In the genomic region with DNA sequence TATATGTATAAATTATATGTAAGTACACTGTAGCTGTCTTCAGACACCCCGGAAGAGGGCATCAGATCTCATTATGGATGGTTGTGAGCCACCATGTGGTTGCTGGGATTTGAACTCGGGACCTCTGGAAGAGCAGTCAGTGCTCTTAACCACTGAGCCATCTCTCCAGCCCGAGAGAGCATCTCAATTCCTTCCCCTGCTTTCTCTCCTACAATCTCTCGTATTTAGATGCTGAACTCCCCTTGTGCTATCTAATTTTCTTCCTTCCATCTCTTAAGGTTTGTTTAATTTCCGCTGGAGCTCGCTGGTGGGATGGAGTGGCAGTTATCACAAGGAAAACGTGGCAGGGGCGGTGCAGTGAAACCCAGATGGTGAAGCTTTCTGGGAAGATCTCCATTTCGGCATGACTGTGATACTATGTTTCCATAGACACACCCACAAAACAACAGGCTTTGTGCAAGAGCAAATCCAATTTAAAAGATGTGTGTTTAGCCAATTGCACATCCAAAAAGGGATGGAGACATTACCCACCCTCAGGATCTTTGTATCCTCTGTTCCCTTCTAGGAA, we compare ENCODE assay signal across 22 mouse cellular contexts. TPM values are rescaled to one million over a fixed set of nuclear protein-coding genes. Genes with fewer than 3 reads are reported as not detected.
DNase-seq lines count a peak whose midpoint lies in the region; ATAC-seq and TF ChIP-seq lines count a peak whose summit lies in the region.
"Had no signal": no experiment of that assay in that cellular context is flagged by ENCODE, and none has a peak within 500 bp of the region (broad histone marks: within the 10 kb centered on the region; RNA-seq: fewer than 3 reads in every experiment).

No protein-coding gene starts in this region.

- H3K36me3 ChIP-seq in testis, adult 2 months (ENCODE audit: control insufficient read depth, insufficient read depth, low read length): no peaks in the 10 kb centered on the region
- H3K36me3 ChIP-seq: heart, embryonic 13.5 days; limb, embryonic 15.5 days had no signal

- H3K27me3 ChIP-seq in testis, adult 2 months (ENCODE audit: control insufficient read depth, insufficient read depth, low read length): no peaks in the 10 kb centered on the region
- H3K27me3 ChIP-seq: heart, embryonic 13.5 days; limb, embryonic 15.5 days had no signal

- H3K27ac ChIP-seq in testis, adult 2 months (ENCODE audit: control insufficient read depth, insufficient read depth, low read depth, low read length): peak overlapping the region; percentile 46
- H3K27ac ChIP-seq: heart, embryonic 13.5 days; left cerebral cortex, adult 2 months; limb, embryonic 15.5 days had no signal

- no peak overlapping the region for H3K4me3 ChIP-seq in testis, adult 2 months (ENCODE audit: control insufficient read depth, low read depth, low read length)
- H3K4me3 ChIP-seq: heart, embryonic 13.5 days; left cerebral cortex, adult 2 months; limb, embryonic 15.5 days had no signal

- ATAC-seq in megakaryocyte progenitor cell, adult 5-6 weeks (replicated peaks; ENCODE audit: poor library complexity): no peak
- ATAC-seq: forebrain, embryonic 16.5 days; midbrain, embryonic 16.5 days had no signal

- no peak for TF ChIP-seq POLR2A in testis, adult 2 months (IDR thresholded peaks at IDR 0.05; ENCODE audit: control insufficient read depth, low read depth, low read length)

- peaks cover 2% of the 10 kb centered on the region; the same call in 1 of the 2 replicates for H3K4me1 ChIP-seq in testis, adult 2 months (ENCODE audit: control insufficient read depth, insufficient read depth, low read length)
- H3K4me1 ChIP-seq: heart, embryonic 13.5 days; limb, embryonic 15.5 days had no signal

- peak; percentile 28 to 71 for DNase-seq in frontal cortex, adult 2 months (ENCODE audit: extremely low spot score in 1 of 2, low spot score in 1 of 2)
- no peak for DNase-seq in frontal cortex, postnatal 25 days (ENCODE audit: low spot score in 2 of 2)
- no peak for DNase-seq in testis, postnatal 10 days (ENCODE audit: low spot score)
- DNase-seq in layer of hippocampus, postnatal 36 days: peak; percentile 47 to 50
- peak; percentile 71 for DNase-seq in telencephalon, adult 2 months (ENCODE audit: low read depth, low spot score)
- no peak for DNase-seq in spleen, postnatal 4 days (ENCODE audit: low spot score in 2 of 2)
- DNase-seq: adrenal gland, postnatal 14 days; cerebellum, adult 9-11 months; kidney, adult 9 months; lung, embryonic 14.5 days; spleen, adult 18-20 months had no signal

- TF ChIP-seq CTCF in testis, adult 2 months (IDR thresholded peaks at IDR 0.05; ENCODE audit: control insufficient read depth, insufficient read depth, insufficient replicate concordance, low read depth, low read length): no peak

RNA-seq across cellular contexts. Expression of gene Bcl2l10, which starts 9.6 kb away (rescaled TPM):
- polyA plus RNA-seq in frontal cortex, adult 2 months (2012; rRNA removed): 0.06 TPM in 1 of 2 replicates, not detected in the other
- 0.08 TPM in 1 of 2 replicates, not detected in the other for polyA plus RNA-seq in testis, adult 2 months (2012; rRNA removed)
- total RNA-seq in layer of hippocampus, postnatal 36 days (2021): under 1 TPM in 1 of 2 experiments, not detected in 1; 0.27 TPM
- total RNA-seq in megakaryocyte progenitor cell, adult 5-6 weeks (2015): not detected in 2 replicates
- not detected in 2 replicates for total RNA-seq in megakaryocyte progenitor cell, adult 5-6 weeks (2017)
- total RNA-seq: adrenal gland, postnatal 14 days; gastrocnemius, postnatal 4 days; hematopoietic stem cell, adult 5-6 weeks; left cerebral cortex, adult 2 months had no signal
- polyA plus RNA-seq: forebrain, embryonic 16.5 days; heart, embryonic 13.5 days; limb, embryonic 15.5 days; lung, embryonic 14.5 days; midbrain, embryonic 16.5 days; neural tube, embryonic 11.5 days; stomach, embryonic 16.5 days had no signal

RNA-seq across cellular contexts. Expression of gene Gnb5, which starts 51.1 kb away (rescaled TPM):
- 170 and 173 TPM in 2 replicates for polyA plus RNA-seq in frontal cortex, adult 2 months (2012; rRNA removed)
- polyA plus RNA-seq in testis, adult 2 months (2012; rRNA removed): 3.7 and 4.0 TPM in 2 replicates
- total RNA-seq in layer of hippocampus, postnatal 36 days (2021): 100 to 1,000 TPM; 115 to 128 TPM
- 0.51 and 0.67 TPM in 2 replicates for total RNA-seq in megakaryocyte progenitor cell, adult 5-6 weeks (2015)
- 1.00 and 2.1 TPM in 2 replicates for total RNA-seq in megakaryocyte progenitor cell, adult 5-6 weeks (2017)

RNA-seq across cellular contexts. Expression of gene Mapk6, which starts 52.6 kb away (rescaled TPM):
- 32.2 and 34.6 TPM in 2 replicates for polyA plus RNA-seq in frontal cortex, adult 2 months (2012; rRNA removed)
- 204 and 209 TPM in 2 replicates for polyA plus RNA-seq in testis, adult 2 months (2012; rRNA removed)
- total RNA-seq in layer of hippocampus, postnatal 36 days (2021): 10 to 100 TPM; 27.4 to 28.1 TPM
- 64.2 and 65.1 TPM in 2 replicates for total RNA-seq in megakaryocyte progenitor cell, adult 5-6 weeks (2015)
- 50.3 and 53.6 TPM in 2 replicates for total RNA-seq in megakaryocyte progenitor cell, adult 5-6 weeks (2017)

Comparison
In these comparisons a context has a peak if more than half of its experiments do, and no peak if none do; other contexts are left out.
1. DNase-seq: peak in frontal cortex, adult 2 months (2 of 2), layer of hippocampus, postnatal 36 days (2 of 2) and telencephalon, adult 2 months (single experiment); none in frontal cortex, postnatal 25 days (0 of 2), testis, postnatal 10 days (single experiment) and spleen, postnatal 4 days (0 of 2).
2. RNA of gene Gnb5, which starts 51.1 kb away (total RNA-seq): 115 to 128 TPM in layer of hippocampus, postnatal 36 days; 0.51 to 2.1 TPM in megakaryocyte progenitor cell, adult 5-6 weeks; every median in the first group is over 10 times any median in the second.